14 mouse cellular contexts compared by ENCODE assay signal in genomic region chr6:118980265-118980664, GRCm38 (mm10).
DNase-seq lines count a peak whose midpoint lies in the region; ATAC-seq and TF ChIP-seq lines count a peak whose summit lies in the region.
"Had no signal": no experiment of that assay in that cellular context is flagged by ENCODE, and none has a peak within 500 bp of the region (broad histone marks: within the 10 kb centered on the region; RNA-seq: fewer than 3 reads in every experiment).

No protein-coding gene starts in this region.

- no peaks in the 10 kb centered on the region for H3K27me3 ChIP-seq in lung, embryonic 14.5 days (ENCODE audit: insufficient read depth, low read length)
- no peaks in the 10 kb centered on the region for H3K27me3 ChIP-seq in limb, embryonic 14.5 days (ENCODE audit: control insufficient read depth, insufficient read depth, low read length)
- H3K27me3 ChIP-seq: heart, embryonic 15.5 days had no signal

- no peak overlapping the region for H3K4me3 ChIP-seq in lung, embryonic 14.5 days (ENCODE audit: low read depth, low read length)
- H3K4me3 ChIP-seq in limb, embryonic 14.5 days (replicated peaks; ENCODE audit: low read length): no peak overlapping the region
- H3K4me3 ChIP-seq: heart, adult 2 months; heart, embryonic 15.5 days; hindbrain, embryonic 10.5 days; midbrain, embryonic 12.5 days had no signal

- no peak for TF ChIP-seq POLR2A in brain, embryonic 14.5 days (IDR thresholded peaks at IDR 0.05; ENCODE audit: borderline replicate concordance, extremely low read depth, insufficient read depth, insufficient read length, poor library complexity, severe bottlenecking)
- TF ChIP-seq POLR2A in limb, embryonic 14.5 days (IDR thresholded peaks at IDR 0.05; ENCODE audit: borderline replicate concordance, extremely low read depth, insufficient read depth, insufficient read length): no peak

- peak; percentile 50 for ATAC-seq in lung, embryonic 14.5 days (ENCODE audit: insufficient read depth)
- peak; percentile 35; the same call in 1 of the 2 replicates for ATAC-seq in limb, embryonic 14.5 days (ENCODE audit: low FRiP score, low read depth)

- H3K9ac ChIP-seq in lung, embryonic 14.5 days: no peak overlapping the region
- H3K9ac ChIP-seq in limb, embryonic 14.5 days (ENCODE audit: low read depth, low read length, severe bottlenecking): no peak overlapping the region
- H3K9ac ChIP-seq: heart, embryonic 15.5 days; midbrain, embryonic 12.5 days had no signal

- peak overlapping the region; percentile 66; the same call in 1 of the 2 replicates for H3K27ac ChIP-seq in lung, embryonic 14.5 days (ENCODE audit: low read depth)
- no peak overlapping the region for H3K27ac ChIP-seq in limb, embryonic 14.5 days (replicated peaks; ENCODE audit: low read depth, low read length)
- H3K27ac ChIP-seq: heart, adult 2 months; heart, embryonic 15.5 days; hindbrain, embryonic 10.5 days; midbrain, embryonic 12.5 days had no signal

- whole genome bisulfite sequencing in lung, embryonic 14.5 days: 31% methylated on average over 12 of the region's 12 CpGs
- WGBS in limb, embryonic 14.5 days: 35% methylated on average over 12 of the region's 12 CpGs

- peak; percentile 88 for DNase-seq in lung, embryonic 14.5 days
- no peak for DNase-seq in lung, postnatal 25 days (ENCODE audit: low spot score)
- DNase-seq in brain, adult 2 months (ENCODE audit: low read depth, low spot score): peak; percentile 20
- peak; percentile 44 for DNase-seq in brain, embryonic 14.5 days (ENCODE audit: low read depth)
- no peak for DNase-seq in limb, embryonic 14.5 days (ENCODE audit: low spot score)
- DNase-seq in left cerebral cortex, adult 9 months (ENCODE audit: low spot score in 2 of 2): no peak
- DNase-seq in gastrocnemius, postnatal 25 days: no peak
- DNase-seq: adrenal gland, postnatal 36 days; cerebellum, adult 9-11 months; heart, adult 2 months had no signal

- peaks cover 21% of the 10 kb centered on the region for H3K4me1 ChIP-seq in lung, embryonic 14.5 days (ENCODE audit: insufficient read depth)
- peaks cover 35% of the 10 kb centered on the region for H3K4me1 ChIP-seq in limb, embryonic 14.5 days (ENCODE audit: control insufficient read depth, insufficient read depth, low read length)

- H3K36me3 ChIP-seq in lung, embryonic 14.5 days (ENCODE audit: insufficient read depth): no peaks in the 10 kb centered on the region
- no peaks in the 10 kb centered on the region for H3K36me3 ChIP-seq in limb, embryonic 14.5 days (ENCODE audit: control insufficient read depth, insufficient read depth, low read length)
- H3K36me3 ChIP-seq: heart, embryonic 15.5 days; hindbrain, embryonic 10.5 days; midbrain, embryonic 12.5 days had no signal

- H3K4me2 ChIP-seq in lung, embryonic 14.5 days: peak overlapping the region; percentile 34
- no peak overlapping the region for H3K4me2 ChIP-seq in limb, embryonic 14.5 days (replicated peaks; ENCODE audit: low read depth, low read length, severe bottlenecking)
- H3K4me2 ChIP-seq: heart, embryonic 15.5 days; liver, embryonic 11.5 days; midbrain, embryonic 12.5 days had no signal

- no peak for TF ChIP-seq CTCF in lung, embryonic 14.5 days (IDR thresholded peaks at IDR 0.05; ENCODE audit: low read depth)
- no peak for TF ChIP-seq CTCF in brain, embryonic 14.5 days (IDR thresholded peaks at IDR 0.05; ENCODE audit: borderline replicate concordance, extremely low read depth, insufficient read depth, insufficient read length)

- no peaks in the 10 kb centered on the region for H3K9me3 ChIP-seq in lung, embryonic 14.5 days (ENCODE audit: low read depth, low read length)
- no peaks in the 10 kb centered on the region for H3K9me3 ChIP-seq in limb, embryonic 14.5 days (ENCODE audit: control insufficient read depth, low read length)
- H3K9me3 ChIP-seq: heart, embryonic 15.5 days; hindbrain, embryonic 10.5 days; midbrain, embryonic 12.5 days had no signal

Comparison
In these comparisons a context has a peak if more than half of its experiments do, and no peak if none do; other contexts are left out.
1. DNase-seq: peak in lung, embryonic 14.5 days (single experiment), brain, adult 2 months (single experiment) and brain, embryonic 14.5 days (single experiment); none in lung, postnatal 25 days (single experiment), limb, embryonic 14.5 days (single experiment), left cerebral cortex, adult 9 months (0 of 2) and gastrocnemius, postnatal 25 days (single experiment).